Mouse (Mus musculus) G1E (cell line): ENCODE results near the gene Nbeal2. TPM values are rescaled to one million over a fixed set of nuclear protein-coding genes. Genes with fewer than 3 reads are reported as not detected.

Source experiments
- ATAC-seq: 2 replicates; pipeline ENCODE4 v1.8.0; 2016; ENCODE audit warnings: mild to moderate bottlenecking; ENCODE audit not compliant: insufficient number of reproducible peaks, poor library complexity, low FRiP score, severe bottlenecking; ENCODE audit errors: extremely low read depth
- DNase-seq: peaks from one replicate; pipeline ENCODE4 v3.0.0; 2012; ENCODE audit warnings: low spot score
- H3K27me3 ChIP-seq: 2 replicates; pipeline ENCODE4 v1.6.1; 2012; ENCODE audit warnings: mild to moderate bottlenecking, low read length, inconsistent platforms; ENCODE audit not compliant: insufficient read depth
- H3K36me3 ChIP-seq: replicated peaks from 2 replicates; pipeline ENCODE3; 2012; ENCODE audit warnings: mild to moderate bottlenecking, inconsistent platforms
- H3K4me1 ChIP-seq: 2 replicates; pipeline ENCODE4 v1.6.1; 2012; ENCODE audit warnings: low read depth, low read length, inconsistent platforms, mixed read lengths; ENCODE audit not compliant: insufficient read depth
- H3K4me3 ChIP-seq: 2 replicates; pipeline ENCODE4 v1.5.1; 2012; ENCODE audit warnings: low read depth, mild to moderate bottlenecking, inconsistent platforms, low read length, moderate library complexity, mixed read lengths
- H3K9me3 ChIP-seq: replicated peaks from 2 replicates; pipeline ENCODE4 v1.6.1; 2012; ENCODE audit warnings: inconsistent platforms
- CTCF ChIP-seq: IDR thresholded peaks from 2 replicates; pipeline ENCODE4 v1.5.1; 2012; ENCODE audit warnings: low read depth, low read length, inconsistent platforms, mixed read lengths
- GATA1 ChIP-seq: IDR thresholded peaks from 2 replicates; pipeline ENCODE4 v1.6.1; 2012; ENCODE audit warnings: borderline replicate concordance, low read length, inconsistent platforms, mixed read lengths
- GATA2 ChIP-seq: IDR thresholded peaks from 2 replicates; pipeline ENCODE4 v1.6.1; 2012; ENCODE audit warnings: low read depth, low read length, inconsistent platforms, borderline replicate concordance
- POLR2AphosphoS5 ChIP-seq: IDR thresholded peaks from 2 replicates; pipeline ENCODE4 v1.6.1; 2012; ENCODE audit warnings: low read depth, low read length, inconsistent platforms; ENCODE audit not compliant: insufficient replicate concordance
- TAL1 ChIP-seq: conservative IDR thresholded peaks from 2 replicates; pipeline ENCODE4 v1.6.1; 2012; ENCODE audit warnings: low read depth, low read length, inconsistent platforms, mixed read lengths
- polyA plus RNA-seq: library from polyadenylated mRNA; stranded (reverse); fragments of >175 nt; gene quantifications from 2 replicates; pipeline ENCODE4 v1.2.3, GENCODE M21; 2012
- total RNA-seq, 2 experiments: library from RNA; stranded (forward) in 1 of 2; stranded (reverse) in 1 of 2; fragments of 200-1000 nt in 1 of 2; fragments of >200 nt in 1 of 2; fragmentation: Nextera tagmentation in 1 of 2; gene quantifications; 2 replicates each; pipeline ENCODE4 v1.2.3; 2014 to 2017

Gene Nbeal2
- total and polyA plus RNA-seq, 3 experiments: 26.1 to 64.7 (median 32.5) TPM

- DNase-seq: no peak
- no peaks in the 10 kb centered on the region for H3K9me3 ChIP-seq
- H3K4me1 ChIP-seq: peaks cover 43% of the 10 kb centered on the region
- TF ChIP-seq CTCF (no peak), TAL1 (no peak), POLR2AphosphoS5 (no peak)
- H3K36me3 ChIP-seq: peaks cover 91% of the 10 kb centered on the region
- no peaks in the 10 kb centered on the region for H3K27me3 ChIP-seq
- ATAC-seq: no peak
- no peak overlapping the region for H3K4me3 ChIP-seq
These were observed 41.3 kb upstream of the Nbeal2 start for GRCm38 (mm10) chr9:110695165-110695755.

DNA sequence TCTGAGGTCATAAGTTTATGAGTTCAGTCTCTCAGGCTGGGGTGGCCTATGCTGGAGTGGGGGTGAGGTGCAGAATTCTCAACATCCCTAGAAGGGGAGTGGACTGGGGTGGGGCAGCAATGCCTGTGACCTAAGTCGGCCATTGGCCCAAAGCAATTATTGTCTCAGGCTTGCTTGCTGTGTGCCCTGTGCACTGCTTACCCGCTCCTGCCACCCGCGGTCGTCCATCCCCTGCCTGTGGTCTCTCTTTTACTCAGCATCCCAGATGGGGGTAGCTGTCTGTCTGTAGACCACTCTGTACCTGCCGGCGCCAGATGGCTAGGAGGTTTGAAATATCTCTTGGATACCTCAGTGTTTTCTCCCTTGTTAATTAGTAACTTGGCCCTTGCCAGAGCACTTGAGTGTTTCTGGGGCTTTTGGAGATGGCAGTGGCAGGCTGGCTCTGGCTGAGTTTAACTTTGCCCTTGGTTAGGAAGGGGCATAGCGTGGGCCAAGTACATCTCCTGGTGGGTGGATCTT, 35.4 kb upstream of the Nbeal2 start:
- no peaks in the 10 kb centered on the region for H3K27me3 ChIP-seq
- H3K4me1 ChIP-seq: peaks cover 35% of the 10 kb centered on the region
- TF ChIP-seq TAL1 (no peak), POLR2AphosphoS5 (no peak), GATA1 (no peak), CTCF (no peak), GATA2 (no peak)
- H3K36me3 ChIP-seq: peaks cover 92% of the 10 kb centered on the region
- H3K4me3 ChIP-seq: no peak overlapping the region
- no peak for DNase-seq
- H3K9me3 ChIP-seq: no peaks in the 10 kb centered on the region
- no peak for ATAC-seq

- ATAC-seq (no peak), DNase-seq (no peak)
- Histone ChIP-seq H3K4me1 (peaks cover 46% of the 10 kb centered on the region), H3K9me3 (no peaks in the 10 kb centered on the region), H3K36me3 (peaks cover 91% of the 10 kb centered on the region), H3K4me3 (no peak overlapping the region), H3K27me3 (no peaks in the 10 kb centered on the region)
- no peak for TF ChIP-seq GATA1
- TF ChIP-seq TAL1: no peak
- TF ChIP-seq CTCF: no peak
- no peak for TF ChIP-seq POLR2AphosphoS5
- TF ChIP-seq GATA2: no peak
These were observed 33.9 kb upstream of the Nbeal2 start for GRCm38 (mm10) chr9:110687846-110688245.

GRCm38 (mm10) chr9:110687061-110687460, 33.1 kb upstream of the Nbeal2 start:
- H3K36me3 ChIP-seq: peaks cover 83% of the 10 kb centered on the region

GRCm38 (mm10) chr9:110686472-110686871, 32.5 kb upstream of the Nbeal2 start:
- TF ChIP-seq TAL1: no peak
- TF ChIP-seq GATA1: no peak
- no peak for TF ChIP-seq CTCF
- TF ChIP-seq GATA2: no peak
- TF ChIP-seq POLR2AphosphoS5: no peak
- Histone ChIP-seq H3K9me3 (no peaks in the 10 kb centered on the region), H3K36me3 (peaks cover 80% of the 10 kb centered on the region), H3K27me3 (no peaks in the 10 kb centered on the region), H3K4me3 (no peak overlapping the region), H3K4me1 (peaks cover 57% of the 10 kb centered on the region)
- DNase-seq (no peak), ATAC-seq (no peak)

More at GRCm38 (mm10) chr9:110687061-110687460, 33.1 kb upstream of the Nbeal2 start:
- no peak overlapping the region for H3K4me3 ChIP-seq
- no peaks in the 10 kb centered on the region for H3K9me3 ChIP-seq
- H3K27me3 ChIP-seq: no peaks in the 10 kb centered on the region
- ATAC-seq (no peak), DNase-seq (no peak)
- TF ChIP-seq GATA2 (no peak), GATA1 (no peak), TAL1 (no peak), POLR2AphosphoS5 (no peak), CTCF (no peak)
- peaks cover 53% of the 10 kb centered on the region for H3K4me1 ChIP-seq

GRCm38 (mm10) chr9:110685591-110685990, 31.6 kb upstream of the Nbeal2 start:
- H3K36me3 ChIP-seq: peaks cover 77% of the 10 kb centered on the region
- peak overlapping the region; percentile 45; the same call in 1 of the 2 replicates for H3K4me3 ChIP-seq

More at GRCm38 (mm10) chr9:110685591-110685990, 31.6 kb upstream of the Nbeal2 start:
- ATAC-seq (peak; percentile 91), DNase-seq (peak; percentile 58)
- H3K4me1 ChIP-seq: peaks cover 65% of the 10 kb centered on the region
- no peaks in the 10 kb centered on the region for H3K9me3 ChIP-seq
- no peaks in the 10 kb centered on the region for H3K27me3 ChIP-seq
- TF ChIP-seq GATA1 (no peak), GATA2 (no peak), CTCF (no peak), TAL1 (no peak), POLR2AphosphoS5 (no peak)
